Mouse (Mus musculus) midbrain, embryonic 15.5 days (tissue): ENCODE results near the gene Stag1. TPM values are rescaled to one million over a fixed set of nuclear protein-coding genes. Genes with fewer than 3 reads are reported as not detected.

Experiments
- polyA plus RNA-seq: library from polyadenylated mRNA; unstranded; fragments of >200 nt; fragmentation: Nextera tagmentation; extraction: Ambion mirVana; gene quantifications from 2 replicates; pipeline ENCODE4 v1.2.1, GENCODE M21; 2015

Gene Stag1
- polyA plus RNA-seq, 1 experiment from 2014 or later: 33.7 TPM

Other genes with a start within 250 kb of the Stag1 start
- 0.43 and 0.52 TPM in 2 replicates for gene Il20rb, start 111.0 kb upstream of the Stag1 start, polyA plus RNA-seq
- 52.4 and 53.6 TPM in 2 replicates for gene Nck1, start 51.7 kb upstream of the Stag1 start, polyA plus RNA-seq
- gene Slc35g2, start 26.7 kb upstream of the Stag1 start, polyA plus RNA-seq: 17.6 and 18.1 TPM in 2 replicates